Mouse (Mus musculus): ENCODE results near the gene Tepp. TPM values are rescaled to one million over a fixed set of nuclear protein-coding genes. Genes with fewer than 3 reads are reported as not detected.
A peak's percentile ranks its signal among the peaks of the same experiment; 100 is the strongest.

Gene Tepp
- polyA plus RNA-seq, 1 experiment, result 3.3 TPM

- peak; percentile 16 for DNase-seq (ENCODE audit: low spot score)
These were observed 51.9 kb downstream of the Tepp start for GRCm38 (mm10) chr8:95362272-95362671.

GRCm38 (mm10) chr8:95363849-95364248 lies 53.5 kb downstream of the Tepp start:
- DNase-seq (ENCODE audit: low spot score), result no peak

- DNase-seq (ENCODE audit: low spot score), result peak; percentile 17
These were observed 59.4 kb downstream of the Tepp start for GRCm38 (mm10) chr8:95369581-95370326.

GRCm38 (mm10) chr8:95373389-95374002 lies 63.1 kb downstream of the Tepp start:
- peak; percentile 28 for DNase-seq (ENCODE audit: low spot score)

- no peak for DNase-seq (ENCODE audit: low spot score)
These were observed 64.1 kb downstream of the Tepp start for GRCm38 (mm10) chr8:95374429-95374828.

- DNase-seq (ENCODE audit: low spot score), result no peak
These were observed 65.1 kb downstream of the Tepp start for GRCm38 (mm10) chr8:95375374-95375930.

Other genes with a start within 250 kb of the Tepp start
- 12.7 and 13.5 TPM in 2 replicates for gene Katnb1, start 229.4 kb upstream of the Tepp start, polyA plus RNA-seq (2012; rRNA removed)
- gene Kifc3, start 107.8 kb upstream of the Tepp start, polyA plus RNA-seq (2012; rRNA removed), result 39.1 and 45.2 TPM in 2 replicates
- 1.5 and 2.9 TPM in 2 replicates for gene Cngb1, start 4.0 kb upstream of the Tepp start, polyA plus RNA-seq (2012; rRNA removed)
- gene Zfp319, start 21.4 kb downstream of the Tepp start, polyA plus RNA-seq (2012; rRNA removed), result 6.8 and 7.9 TPM in 2 replicates
- gene Usb1, start 21.7 kb downstream of the Tepp start, polyA plus RNA-seq (2012; rRNA removed), result 34.5 and 43.1 TPM in 2 replicates
- gene Mmp15, start 41.7 kb downstream of the Tepp start, polyA plus RNA-seq (2012; rRNA removed), result 17.1 and 27.3 TPM in 2 replicates
- gene Cfap20, start 124.3 kb downstream of the Tepp start, polyA plus RNA-seq (2012; rRNA removed), result 62.3 and 86.8 TPM in 2 replicates
- gene Csnk2a2, start 179.5 kb downstream of the Tepp start, polyA plus RNA-seq (2012; rRNA removed), result 38.6 and 44.3 TPM in 2 replicates
- gene Ccdc113, start 223.5 kb downstream of the Tepp start, polyA plus RNA-seq (2012; rRNA removed), result 0.96 and 1.2 TPM in 2 replicates

All from urinary bladder, adult 2 months (tissue).